Mouse (Mus musculus) ES-Bruce4 (cell line): ENCODE data around the gene Frs3. TPM values are rescaled to one million over a fixed set of nuclear protein-coding genes. Genes with fewer than 3 reads are reported as not detected.

ENCODE experiments used
- H3K27ac ChIP-seq: 2 replicates; pipeline ENCODE4 v1.5.1; 2012; ENCODE audit warnings: low read length, inconsistent platforms; ENCODE audit not compliant: insufficient read depth
- H3K27me3 ChIP-seq: 2 replicates; pipeline ENCODE4 v1.6.1; 2012; ENCODE audit warnings: mild to moderate bottlenecking, low read length, inconsistent platforms; ENCODE audit not compliant: control insufficient read depth, poor library complexity, insufficient read depth, severe bottlenecking
- H3K36me3 ChIP-seq: 2 replicates; pipeline ENCODE4 v1.6.1; 2012; ENCODE audit warnings: inconsistent platforms, mild to moderate bottlenecking, low read length, moderate library complexity; ENCODE audit not compliant: control insufficient read depth, poor library complexity, insufficient read depth, severe bottlenecking
- H3K4me1 ChIP-seq: one replicate; pipeline ENCODE4 v1.8.1; 2011; ENCODE audit warnings: low read length; ENCODE audit not compliant: control insufficient read depth, insufficient read depth
- H3K4me3 ChIP-seq: 2 replicates; pipeline ENCODE4 v1.5.1; 2011; ENCODE audit warnings: low read depth, mild to moderate bottlenecking, low read length
- H3K9ac ChIP-seq: 2 replicates; pipeline ENCODE4 v1.6.1; 2012; ENCODE audit warnings: low read depth, mild to moderate bottlenecking, inconsistent platforms; ENCODE audit not compliant: poor library complexity, severe bottlenecking
- H3K9me3 ChIP-seq: replicated peaks from 2 replicates; pipeline ENCODE4 v1.6.1; 2012; ENCODE audit warnings: mild to moderate bottlenecking, low read length, inconsistent platforms; ENCODE audit not compliant: control insufficient read depth, poor library complexity, insufficient read depth, severe bottlenecking
- CTCF ChIP-seq: IDR thresholded peaks from one replicate; pipeline ENCODE4 v1.8.1; 2011; ENCODE audit warnings: low read depth, low read length
- EP300 ChIP-seq: IDR thresholded peaks from 2 replicates; pipeline ENCODE4 v1.6.1; 2011; ENCODE audit warnings: low read depth, low read length; ENCODE audit not compliant: insufficient read depth
- POLR2A ChIP-seq: IDR thresholded peaks from one replicate; pipeline ENCODE4 v1.8.1; 2011; ENCODE audit warnings: low read length; ENCODE audit not compliant: insufficient read depth
- polyA plus RNA-seq: library from polyadenylated mRNA; stranded (reverse); fragments of >200 nt; gene quantifications from 2 replicates; pipeline ENCODE4 v1.2.4, GENCODE M21; 2011; ENCODE audit warnings: low read depth; ENCODE audit not compliant: missing spikeins, insufficient read depth, insufficient read length

Frs3 gene
- polyA plus RNA-seq, 1 experiment, result 14.0 TPM

DNA sequence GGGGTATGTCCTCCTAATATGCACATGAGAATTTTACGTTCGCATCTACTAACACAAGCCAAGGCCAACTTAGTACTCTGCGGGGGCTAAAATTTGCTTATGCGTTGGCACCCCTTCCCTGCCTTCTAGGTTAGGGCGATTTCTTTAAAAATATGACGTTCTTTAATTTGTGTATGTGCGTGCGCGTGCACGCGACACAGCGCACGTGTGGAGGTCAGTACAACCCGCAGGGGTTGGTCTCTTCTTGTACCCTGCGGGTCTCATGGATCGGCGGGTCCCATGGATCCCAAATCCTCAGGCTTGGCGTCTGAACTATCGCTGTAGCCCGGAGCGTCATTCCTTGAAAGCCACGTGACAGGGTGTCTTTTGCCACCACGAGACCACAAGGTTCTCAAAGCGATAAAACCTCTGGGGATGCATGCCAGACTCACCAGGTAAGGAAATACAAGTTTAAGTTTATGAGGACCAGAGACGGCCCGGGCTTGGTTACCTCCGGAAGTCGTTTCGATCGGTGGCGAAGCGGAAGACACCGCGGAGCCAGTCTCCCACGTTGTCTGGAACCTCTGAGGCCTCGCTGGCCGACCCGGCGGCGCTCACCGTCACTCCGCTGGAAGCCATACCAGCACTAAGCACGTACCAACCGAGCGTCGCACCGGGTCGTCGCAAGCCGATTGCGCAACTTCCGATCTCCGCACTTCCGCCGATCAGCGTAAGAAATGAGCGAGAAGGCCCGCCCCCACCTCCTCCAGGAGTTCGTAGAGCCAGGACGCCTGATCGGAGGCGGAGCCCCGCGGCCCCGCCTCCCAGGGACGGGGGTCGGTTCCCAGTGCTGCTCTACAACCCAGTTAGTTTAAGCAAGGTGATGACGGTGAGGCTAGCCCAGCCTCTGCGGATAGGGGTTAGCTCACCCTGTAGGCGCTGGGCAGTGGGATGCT is 1.2 kb upstream of the Frs3 start:
- H3K4me1 ChIP-seq, result peaks cover 1% of the 10 kb centered on the region
- TF ChIP-seq CTCF (no peak), POLR2A (peak; percentile 72), EP300 (no peak)
- no peaks in the 10 kb centered on the region; the same call in 1 of the 2 replicates for H3K36me3 ChIP-seq
- H3K9me3 ChIP-seq, result no peaks in the 10 kb centered on the region
- peak overlapping the region; percentile 93 for H3K4me3 ChIP-seq
- no peak overlapping the region for H3K27ac ChIP-seq
- no peaks in the 10 kb centered on the region for H3K27me3 ChIP-seq
- H3K9ac ChIP-seq, result peak overlapping the region; percentile 87

GRCm38 (mm10) chr17:47688344-47688607 is 554 bp upstream of the Frs3 start, which contains the start of gene Tomm6:
Gene Tomm6, minus strand, starts transcription at chr17:47688386.
- TF ChIP-seq POLR2A (no peak), CTCF (no peak), EP300 (no peak)
- no peaks in the 10 kb centered on the region for H3K9me3 ChIP-seq
- no peaks in the 10 kb centered on the region for H3K27me3 ChIP-seq
- peaks cover 1% of the 10 kb centered on the region for H3K4me1 ChIP-seq
- H3K36me3 ChIP-seq, result no peaks in the 10 kb centered on the region; the same call in 1 of the 2 replicates
- H3K4me3 ChIP-seq, result peak within 1 kb of the TSS; percentile 93
- peak within 1 kb of the TSS; percentile 87 for H3K9ac ChIP-seq
- H3K27ac ChIP-seq, result no peak within 1 kb of the TSS

- Histone ChIP-seq H3K4me1 (peaks cover 1% of the 10 kb centered on the region), H3K27me3 (no peaks in the 10 kb centered on the region), H3K9ac (no peak overlapping the region), H3K9me3 (no peaks in the 10 kb centered on the region), H3K27ac (no peak overlapping the region), H3K4me3 (no peak overlapping the region), H3K36me3 (no peaks in the 10 kb centered on the region; the same call in 1 of the 2 replicates)
- TF ChIP-seq POLR2A (no peak), EP300 (no peak)
Measured at GRCm38 (mm10) chr17:47689894-47690293, 1.1 kb downstream of the Frs3 start.

DNA sequence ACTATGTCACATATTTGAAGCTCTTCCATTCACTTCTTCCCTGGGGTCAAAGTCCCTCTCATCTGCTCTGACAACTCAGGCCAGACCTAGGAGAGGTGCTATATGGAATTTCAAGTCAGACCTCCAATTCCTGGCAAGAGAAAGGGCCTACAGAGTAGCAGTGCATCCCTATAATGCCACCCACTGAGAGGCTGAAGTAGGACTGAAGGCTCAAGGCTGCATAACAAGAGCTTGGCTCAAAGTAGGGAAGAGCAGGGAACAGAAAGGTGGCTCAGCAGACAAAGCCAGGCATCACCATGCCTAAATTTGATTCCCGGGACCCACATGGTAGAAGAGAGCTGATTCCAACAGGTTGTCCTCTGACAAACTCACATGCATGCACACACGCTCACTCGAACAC is 2.8 kb downstream of the Frs3 start:
- TF ChIP-seq CTCF (no peak), POLR2A (no peak), EP300 (no peak)
- no peak overlapping the region for H3K4me3 ChIP-seq

GRCm38 (mm10) chr17:47693671-47694441 is 5.0 kb downstream of the Frs3 start:
- no peaks in the 10 kb centered on the region for H3K4me1 ChIP-seq
- peak overlapping the region; percentile 61 for H3K4me3 ChIP-seq
- H3K9me3 ChIP-seq, result no peaks in the 10 kb centered on the region
- TF ChIP-seq EP300 (no peak), POLR2A (no peak), CTCF (no peak)
- H3K36me3 ChIP-seq, result no peaks in the 10 kb centered on the region
- no peaks in the 10 kb centered on the region for H3K27me3 ChIP-seq
- H3K27ac ChIP-seq, result no peak overlapping the region
- H3K9ac ChIP-seq, result peak overlapping the region; percentile 91; the same call in 1 of the 2 replicates

More for the DNA sequence above, 2.8 kb downstream of the Frs3 start:
- Histone ChIP-seq H3K9me3 (no peaks in the 10 kb centered on the region), H3K36me3 (no peaks in the 10 kb centered on the region; the same call in 1 of the 2 replicates), H3K4me1 (no peaks in the 10 kb centered on the region), H3K27ac (no peak overlapping the region), H3K27me3 (no peaks in the 10 kb centered on the region), H3K9ac (no peak overlapping the region)

DNA sequence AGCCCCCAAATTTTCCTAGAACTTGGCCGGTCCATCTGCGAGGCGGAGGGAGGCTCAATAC is 5.4 kb downstream of the Frs3 start, which contains the start of gene Gm21981:
TSS of gene Gm21981 (minus strand) at position 14 of the 61 bp plus-strand sequence.
- Histone ChIP-seq H3K9me3 (no peaks in the 10 kb centered on the region), H3K27me3 (no peaks in the 10 kb centered on the region), H3K9ac (peak within 1 kb of the TSS; percentile 91), H3K4me3 (peak within 1 kb of the TSS; percentile 66), H3K4me1 (no peaks in the 10 kb centered on the region), H3K27ac (no peak within 1 kb of the TSS), H3K36me3 (no peaks in the 10 kb centered on the region)
- TF ChIP-seq EP300, result no peak
